Mouse (Mus musculus): Measurements from ENCODE around the gene Spcs2. TPM values are rescaled to one million over a fixed set of nuclear protein-coding genes. Genes with fewer than 3 reads are reported as not detected.

Spcs2 gene
- polyA plus RNA-seq, 1 experiment from 2014 or later, result 411 TPM

Other genes with a start within 250 kb of the Spcs2 start
- gene Tpbgl, start 236.4 kb downstream of the Spcs2 start, polyA plus RNA-seq (2016; fragmentation: Nextera tagmentation; extraction: Ambion mirVana), result 0.32 and 0.79 TPM in 2 replicates
- 2.1 and 3.2 TPM in 2 replicates for gene Slco2b1, start 152.1 kb downstream of the Spcs2 start, polyA plus RNA-seq (2016; fragmentation: Nextera tagmentation; extraction: Ambion mirVana)
- gene Olfr520, start 133.2 kb downstream of the Spcs2 start, polyA plus RNA-seq (2016; fragmentation: Nextera tagmentation; extraction: Ambion mirVana), result not detected in 2 replicates
- gene Olfr521, start 100.0 kb downstream of the Spcs2 start, polyA plus RNA-seq (2016; fragmentation: Nextera tagmentation; extraction: Ambion mirVana), result not detected in 2 replicates
- 2.5 TPM in 2 replicates for gene Neu3, start 35.0 kb downstream of the Spcs2 start, polyA plus RNA-seq (2016; fragmentation: Nextera tagmentation; extraction: Ambion mirVana)
- gene Xrra1, start 4.3 kb downstream of the Spcs2 start, polyA plus RNA-seq (2016; fragmentation: Nextera tagmentation; extraction: Ambion mirVana), result 0.27 and 0.38 TPM in 2 replicates
- 4.0 and 4.5 TPM in 2 replicates for gene Rnf169, start 117.0 kb upstream of the Spcs2 start, polyA plus RNA-seq (2016; fragmentation: Nextera tagmentation; extraction: Ambion mirVana)
- 0.14 and 0.16 TPM in 2 replicates for gene Chrdl2, start 142.7 kb upstream of the Spcs2 start, polyA plus RNA-seq (2016; fragmentation: Nextera tagmentation; extraction: Ambion mirVana)